Mouse (Mus musculus) kidney, postnatal 25 days (tissue): ENCODE results near the gene Dleu7.

Experiments used
- DNase-seq, 2 experiments: peaks; one replicate each; pipeline ENCODE4 v3.0.0; 2021; ENCODE audit warnings: mixed read lengths in 2 of 2

Dleu7 gene

DNA sequence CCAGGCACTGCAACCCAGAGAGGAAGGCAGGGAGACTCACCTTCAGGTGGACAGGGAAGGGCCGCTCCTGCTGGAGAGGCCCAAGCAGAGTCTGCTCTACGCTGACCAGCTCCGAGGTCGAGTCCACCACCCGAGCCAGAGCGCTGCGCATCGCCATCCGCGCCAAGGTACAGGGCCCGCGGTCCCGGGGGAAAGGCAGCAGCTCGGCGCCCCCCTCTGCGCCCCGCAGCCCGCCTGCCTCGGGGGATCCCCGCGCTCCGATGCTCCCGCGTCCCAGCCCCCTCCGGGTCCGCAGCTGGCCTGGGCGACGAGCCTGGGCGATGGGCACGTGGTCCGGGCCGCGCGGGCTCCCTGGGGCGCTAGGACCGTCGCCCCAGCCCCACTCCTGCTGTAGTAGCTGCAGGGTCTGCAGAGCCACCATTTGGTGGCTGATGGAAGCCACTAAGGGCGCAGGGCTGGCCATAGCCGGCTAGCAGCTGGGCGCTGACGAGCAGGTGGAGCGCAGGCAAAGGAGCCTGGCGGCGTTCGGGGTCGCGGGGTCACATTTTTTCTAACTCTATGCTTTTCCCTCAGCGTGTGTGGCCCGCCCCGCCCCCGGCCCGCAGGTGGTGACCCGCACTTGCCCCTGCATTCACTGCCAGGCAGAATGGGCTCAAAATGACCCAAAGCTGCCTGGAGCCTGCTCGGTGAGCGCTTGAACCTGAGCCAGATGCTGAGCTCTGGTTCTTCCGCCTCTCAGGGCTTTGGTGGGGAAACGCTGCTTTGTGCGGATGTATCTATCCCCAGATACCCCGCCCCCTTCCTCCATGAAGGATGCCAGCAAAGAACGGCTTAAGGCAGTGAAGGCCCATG lies at the start of gene Dleu7, which contains the start of gene Rnaseh2b:
Gene Dleu7, minus strand, starts transcription at position 560 of the 852 bp plus-strand sequence.
Gene Rnaseh2b, plus strand, starts transcription at position 102 of the 852 bp plus-strand sequence.
- peak; percentile 70 to 74 for DNase-seq

GRCm38 (mm10) chr14:62341887-62342642 lies 49.2 kb upstream of the Dleu7 start:
- no peak for DNase-seq

GRCm38 (mm10) chr14:62339196-62339595 lies 46.3 kb upstream of the Dleu7 start:
- no peak for DNase-seq

DNA sequence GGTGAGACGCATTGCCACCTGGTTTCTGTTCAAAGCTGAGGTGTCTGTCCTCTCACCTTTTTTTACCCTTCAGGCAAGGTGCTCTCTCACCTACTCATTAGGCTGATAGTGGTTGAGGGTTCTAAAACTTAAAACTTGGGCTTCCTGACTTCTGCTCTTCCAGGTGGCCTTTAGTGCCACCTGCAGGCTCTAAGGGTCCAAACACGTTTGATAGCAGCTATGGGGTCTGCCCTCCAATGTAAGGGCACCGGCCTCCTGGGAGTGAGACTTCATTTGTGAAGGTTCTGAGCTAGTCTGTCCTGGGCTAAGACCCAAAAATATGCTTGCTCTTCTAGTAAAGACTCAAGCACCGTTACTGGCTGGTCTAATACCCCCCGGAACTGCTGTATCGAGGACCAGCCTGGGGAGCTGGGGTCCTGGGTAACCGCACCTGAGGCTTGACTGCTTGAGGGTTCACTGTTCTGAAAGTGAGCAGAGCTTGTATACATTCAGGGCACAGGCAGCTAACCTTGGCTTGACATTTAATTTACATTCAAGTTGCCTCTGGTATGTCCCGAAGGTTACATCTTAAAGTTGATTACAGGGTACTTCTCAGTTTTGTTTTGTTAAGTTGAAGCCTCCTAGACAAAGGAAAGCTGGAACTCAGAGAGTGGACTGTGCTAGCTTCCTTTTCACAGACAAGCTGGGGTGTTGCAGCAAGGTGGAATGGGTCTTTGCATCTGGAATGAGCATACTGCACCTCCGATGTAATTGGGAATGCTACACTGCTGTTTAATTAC lies 41.3 kb upstream of the Dleu7 start:
- DNase-seq = no peak

- DNase-seq = peak; percentile 92 to 94
These were observed 39.2 kb upstream of the Dleu7 start for GRCm38 (mm10) chr14:62331866-62332619.

- DNase-seq = no peak
These were observed 38.6 kb upstream of the Dleu7 start for GRCm38 (mm10) chr14:62331457-62331856.

- no peak for DNase-seq
These were observed 36.8 kb upstream of the Dleu7 start for GRCm38 (mm10) chr14:62329631-62330030.

DNA sequence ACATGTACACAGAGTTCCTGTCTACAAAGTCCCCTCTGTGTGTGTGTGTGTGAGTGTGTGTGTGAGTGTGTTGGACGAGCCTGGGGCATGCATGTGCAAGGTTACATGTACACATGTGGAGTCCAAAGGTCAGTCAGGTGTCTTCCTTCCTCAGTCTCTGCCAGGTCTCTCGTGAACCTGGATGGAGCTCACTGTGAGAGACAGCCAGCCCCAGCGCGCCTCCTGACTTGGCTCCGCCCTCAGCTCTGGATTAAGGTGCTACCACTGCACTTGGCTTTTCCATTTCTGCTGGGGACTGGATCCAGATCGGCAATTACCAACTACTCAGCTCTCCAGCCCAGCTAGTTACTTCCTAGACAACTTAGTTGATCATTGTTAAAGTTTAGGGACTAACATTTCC lies 35.8 kb upstream of the Dleu7 start:
- DNase-seq = peak; percentile 22 to 57

GRCm38 (mm10) chr14:62327171-62327570 lies 34.3 kb upstream of the Dleu7 start:
- no peak for DNase-seq

- DNase-seq = no peak
These were observed 33.2 kb upstream of the Dleu7 start for GRCm38 (mm10) chr14:62326026-62326425.

- no peak for DNase-seq
These were observed 32.1 kb upstream of the Dleu7 start for GRCm38 (mm10) chr14:62324943-62325342.

DNA sequence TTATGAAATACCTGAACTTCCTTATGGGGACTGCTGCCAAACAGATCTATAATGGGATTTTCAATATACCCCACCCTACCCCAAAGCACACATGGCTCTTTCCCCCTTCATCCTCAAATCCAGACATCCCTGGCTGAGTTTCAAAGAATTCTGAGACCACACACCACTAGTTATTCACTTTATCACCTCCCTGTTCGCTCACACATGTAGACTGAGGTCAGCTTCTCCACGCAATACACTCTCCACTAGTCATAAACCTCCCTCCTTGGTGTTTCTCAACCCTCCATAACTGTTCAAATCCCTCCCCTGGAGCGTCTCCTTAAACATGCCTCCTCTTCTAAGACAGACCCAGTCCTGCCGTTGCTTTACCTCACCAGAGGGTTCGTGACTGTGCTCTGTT lies 30.6 kb upstream of the Dleu7 start:
- no peak for DNase-seq

DNA sequence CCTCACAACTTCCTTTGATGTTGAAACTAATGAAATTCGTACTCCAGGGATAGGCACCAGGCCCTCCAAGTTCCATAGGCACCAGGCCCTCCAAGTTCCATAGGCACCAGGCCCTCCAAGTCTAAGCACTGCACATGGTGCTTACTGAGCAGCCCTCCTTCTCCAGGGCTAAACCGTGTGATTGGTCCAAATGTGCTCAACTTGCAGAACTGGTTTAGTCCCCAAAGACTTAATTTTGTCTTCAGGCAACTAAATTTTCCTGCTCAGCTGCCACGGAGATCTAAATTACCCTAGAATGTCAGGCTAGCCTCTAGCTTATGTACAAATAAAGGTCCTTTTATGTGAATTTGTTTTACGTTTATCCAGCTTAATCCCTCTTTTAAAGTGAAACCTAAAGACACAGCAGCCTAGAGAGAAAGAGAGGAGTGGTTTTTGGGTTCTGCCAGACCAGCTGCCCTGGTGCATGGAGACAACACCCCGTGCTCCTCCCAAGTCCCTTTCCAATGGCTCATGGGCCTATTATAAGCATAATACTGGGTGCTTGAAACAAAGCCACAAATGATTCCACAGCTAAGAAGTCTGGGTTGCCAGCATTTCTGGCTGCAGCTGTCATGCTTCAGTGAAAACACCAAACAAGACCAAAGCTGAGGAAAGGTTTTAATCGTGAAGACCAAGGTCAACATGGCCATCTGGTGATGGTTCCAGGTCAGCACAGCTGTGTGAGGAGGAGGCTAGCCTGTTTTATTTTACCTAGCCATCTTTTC lies 29.9 kb upstream of the Dleu7 start:
- DNase-seq = no peak

- no peak for DNase-seq
These were observed 18.8 kb upstream of the Dleu7 start for GRCm38 (mm10) chr14:62311672-62312071.

GRCm38 (mm10) chr14:62309026-62309425 lies 16.2 kb upstream of the Dleu7 start:
- DNase-seq = no peak

- DNase-seq = no peak
These were observed 14.7 kb upstream of the Dleu7 start for GRCm38 (mm10) chr14:62307555-62307954.

GRCm38 (mm10) chr14:62300031-62300430 lies 7.2 kb upstream of the Dleu7 start:
- peak; percentile 21 to 51 for DNase-seq

- DNase-seq = no peak
These were observed 6.0 kb upstream of the Dleu7 start for GRCm38 (mm10) chr14:62298808-62299207.

- DNase-seq = no peak
These were observed 720 bp downstream of the Dleu7 start for GRCm38 (mm10) chr14:62292166-62292487.

- peak; percentile 34 to 45 for DNase-seq
These were observed 1.4 kb downstream of the Dleu7 start for GRCm38 (mm10) chr14:62291406-62291987.

DNA sequence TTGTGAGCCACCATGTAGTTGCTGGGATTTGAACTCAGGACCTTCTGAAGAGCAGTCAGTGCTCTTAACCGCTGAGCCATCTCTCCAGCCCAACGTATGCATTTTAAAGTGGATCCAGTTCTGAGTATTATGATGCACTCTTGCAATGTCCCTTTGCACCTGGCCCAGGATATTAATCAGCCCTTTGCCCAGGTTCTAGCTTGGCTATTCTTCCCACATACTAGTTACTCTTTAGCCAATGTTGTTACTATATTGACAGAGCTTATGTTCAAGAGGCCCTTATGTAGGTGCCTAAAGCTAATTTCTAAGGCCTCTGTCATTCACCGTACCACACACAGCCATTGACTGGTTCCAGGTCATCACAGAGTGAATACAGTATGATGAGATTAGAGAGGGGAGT lies 4.1 kb downstream of the Dleu7 start:
- peak in 1 of 2 experiments; percentile 8 for DNase-seq
